Mouse (Mus musculus) liver, embryonic 13.5 days (tissue): ENCODE results near the gene Hoxb3. TPM values are rescaled to one million over a fixed set of nuclear protein-coding genes. Genes with fewer than 3 reads are reported as not detected.

Source experiments
- ATAC-seq: fragments of 200-750 bp; cut with Nextera tagmentation; 2 replicates; pipeline ENCODE4 v1.8.0; 2017; ENCODE audit warnings: low read depth, mild to moderate bottlenecking, moderate number of reproducible peaks, moderate library complexity
- DNase-seq: peaks from one replicate; pipeline ENCODE4 v3.0.0; 2022
- H3K27ac ChIP-seq: fragments of 300-500 bp; sonication (generic); 2 replicates; pipeline ENCODE4 v1.5.1; 2015; ENCODE audit warnings: moderate library complexity, mild to moderate bottlenecking, inconsistent platforms
- H3K27me3 ChIP-seq: fragments of 300-500 bp; sonication (generic); 2 replicates; pipeline ENCODE4 v1.6.1; 2015; ENCODE audit warnings: mild to moderate bottlenecking, inconsistent platforms
- H3K36me3 ChIP-seq: fragments of 300-500 bp; sonication (generic); 2 replicates; pipeline ENCODE4 v1.6.1; 2015; ENCODE audit warnings: mild to moderate bottlenecking, inconsistent platforms
- H3K4me1 ChIP-seq: fragments of 300-500 bp; sonication (generic); replicated peaks from 2 replicates; pipeline ENCODE4 v1.6.1; 2015; ENCODE audit warnings: inconsistent platforms
- H3K4me2 ChIP-seq: fragments of 300-500 bp; sonication (generic); 2 replicates; pipeline ENCODE4 v1.6.1; 2015; ENCODE audit warnings: inconsistent platforms, mild to moderate bottlenecking, moderate library complexity
- H3K4me3 ChIP-seq: fragments of 300-500 bp; sonication (generic); replicated peaks from 2 replicates; pipeline ENCODE4 v1.5.1; 2015; ENCODE audit warnings: mild to moderate bottlenecking, inconsistent platforms
- H3K9ac ChIP-seq: fragments of 300-500 bp; sonication (generic); 2 replicates; pipeline ENCODE4 v1.6.1; 2015; ENCODE audit warnings: mild to moderate bottlenecking, inconsistent platforms
- H3K9me3 ChIP-seq: fragments of 300-500 bp; sonication (generic); replicated peaks from 2 replicates; pipeline ENCODE4 v1.6.1; 2016; ENCODE audit warnings: inconsistent platforms
- WGBS: fragments of 180-500 bp; shearing (Covaris S2); methylation state at CpG from one replicate; pipeline ENCODE4 v1.1.7; 2015; ENCODE audit not compliant: insufficient replicate concordance; 5-methylcytosine and 5-hydroxymethylcytosine counted together
- polyA plus RNA-seq: library from polyadenylated mRNA; unstranded; fragments of >200 nt; fragmentation: Nextera tagmentation; extraction: Ambion mirVana; gene quantifications from 2 replicates; pipeline ENCODE4 v1.2.1, GENCODE M21; 2015

Hoxb3 gene
- polyA plus RNA-seq, 1 experiment from 2014 or later: 0.13 TPM

DNA sequence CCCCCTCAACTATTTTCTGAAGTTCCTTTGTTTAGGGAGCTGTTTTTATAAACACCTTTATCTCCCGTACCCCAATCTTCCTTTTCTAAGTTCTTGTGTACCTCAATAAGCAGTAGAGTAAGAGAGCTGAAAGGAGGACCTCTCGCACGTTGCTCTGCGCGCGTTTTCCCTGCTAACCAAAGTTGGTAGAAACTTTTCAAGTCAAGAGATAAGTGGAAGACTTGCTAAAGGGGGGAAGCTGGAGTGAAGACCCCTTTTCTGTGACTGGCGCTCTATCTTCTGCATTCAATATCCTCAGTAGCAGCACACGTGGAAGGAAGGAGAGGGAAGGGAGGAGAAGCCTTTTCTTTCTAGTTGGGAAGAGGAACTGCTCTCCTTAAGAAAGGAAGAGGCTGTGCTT lies 1.8 kb downstream of the Hoxb3 start:
- Histone ChIP-seq H3K4me3 (no peak overlapping the region), H3K4me2 (no peak overlapping the region)
- DNase-seq: no peak

DNA sequence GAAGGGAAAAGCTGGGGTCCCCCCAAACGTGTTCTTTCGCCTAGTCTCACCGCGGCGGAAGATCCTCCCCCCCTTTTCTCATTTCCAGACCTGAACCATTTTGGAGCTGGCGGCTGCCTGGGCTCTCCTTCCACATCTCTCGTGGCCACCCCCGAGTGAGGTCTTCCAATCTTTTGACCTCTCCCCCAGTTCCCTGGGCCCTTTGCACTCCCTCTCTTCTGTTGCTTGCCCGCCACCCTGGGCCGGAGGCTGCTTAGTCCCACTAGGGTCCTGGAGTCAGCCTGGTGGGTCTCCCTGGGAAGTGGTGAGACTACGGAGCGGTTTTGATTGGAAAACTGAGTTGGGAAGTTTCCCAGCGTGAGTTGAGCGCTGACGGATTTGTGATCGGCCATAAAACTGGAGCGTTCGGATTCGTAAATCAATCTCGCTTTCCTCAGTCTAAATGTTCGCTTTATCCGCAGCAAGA lies 2.7 kb downstream of the Hoxb3 start:
- H3K36me3 ChIP-seq: no peaks in the 10 kb centered on the region
- 42% methylated on average over 22 of the region's 22 CpGs for WGBS
- no peak for ATAC-seq
- H3K4me2 ChIP-seq: peak overlapping the region; percentile 23; the same call in 1 of the 2 replicates
- no peaks in the 10 kb centered on the region for H3K9me3 ChIP-seq
- H3K27ac ChIP-seq: no peak overlapping the region
- H3K9ac ChIP-seq: 0 out of 2 replicates have a peak overlapping the region, but pooled peaks have one; percentile 13
- H3K4me1 ChIP-seq: no peaks in the 10 kb centered on the region
- H3K4me3 ChIP-seq: no peak overlapping the region
- DNase-seq: no peak
- H3K27me3 ChIP-seq: peaks cover 96% of the 10 kb centered on the region

More for the DNA sequence above, 1.8 kb downstream of the Hoxb3 start:
- peaks cover 96% of the 10 kb centered on the region for H3K27me3 ChIP-seq
- H3K27ac ChIP-seq: no peak overlapping the region
- H3K4me1 ChIP-seq: no peaks in the 10 kb centered on the region
- H3K36me3 ChIP-seq: no peaks in the 10 kb centered on the region
- H3K9ac ChIP-seq: no peak overlapping the region
- WGBS: 28% methylated on average over 8 of the region's 8 CpGs
- H3K9me3 ChIP-seq: no peaks in the 10 kb centered on the region
- no peak for ATAC-seq

DNA sequence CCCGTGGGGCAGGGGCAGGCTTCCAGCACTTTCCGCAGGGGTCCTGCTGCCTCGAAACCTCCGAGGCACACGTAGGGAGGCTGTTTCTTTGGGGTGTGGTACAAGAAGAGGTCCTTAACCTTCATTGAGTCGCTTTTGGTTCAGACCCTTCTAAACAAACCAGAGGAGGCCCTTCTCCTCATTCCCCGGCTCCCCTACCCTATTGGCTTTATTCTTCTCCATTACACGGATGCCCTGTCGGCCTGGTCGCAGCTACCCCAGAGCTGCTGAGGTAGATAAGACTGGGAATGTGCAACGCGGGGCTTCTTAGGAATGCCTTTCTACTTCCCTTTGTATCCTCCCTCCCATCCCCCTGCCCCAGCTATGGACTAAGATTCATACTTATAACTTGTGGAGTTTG lies 3.6 kb downstream of the Hoxb3 start:
- 33% methylated on average over 12 of the region's 12 CpGs for WGBS
- 0 out of 2 replicates have a peak, but pooled peaks cover under 1% of the 10 kb centered on the region for H3K4me1 ChIP-seq
- no peaks in the 10 kb centered on the region for H3K36me3 ChIP-seq
- H3K27me3 ChIP-seq: peaks cover 97% of the 10 kb centered on the region
- H3K9ac ChIP-seq: no peak overlapping the region
- H3K27ac ChIP-seq: no peak overlapping the region
- ATAC-seq (no peak), DNase-seq (no peak)
- H3K4me3 ChIP-seq: no peak overlapping the region
- no peaks in the 10 kb centered on the region for H3K9me3 ChIP-seq
- H3K4me2 ChIP-seq: no peak overlapping the region

DNA sequence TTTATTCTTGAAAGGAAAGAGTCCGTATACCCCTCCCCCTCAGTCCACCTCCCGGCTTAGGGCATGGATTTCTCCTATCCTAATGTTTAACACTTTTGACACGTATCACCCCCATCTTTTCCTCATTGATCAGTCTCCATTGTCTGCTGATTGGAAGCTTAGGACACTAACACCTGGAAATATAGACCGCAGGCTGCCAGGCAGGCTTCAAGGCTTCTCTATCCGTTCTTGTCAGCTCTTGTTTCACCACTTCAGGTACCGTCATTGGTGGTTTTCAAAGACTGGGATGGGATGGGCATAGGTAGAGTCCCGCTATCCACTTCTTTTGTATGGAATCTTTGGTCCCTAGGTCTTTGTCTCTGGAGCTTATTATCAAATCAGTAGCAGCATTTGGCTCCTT lies 4.0 kb downstream of the Hoxb3 start:
- DNase-seq: no peak
- peaks cover 97% of the 10 kb centered on the region for H3K27me3 ChIP-seq
- H3K36me3 ChIP-seq: no peaks in the 10 kb centered on the region

DNA sequence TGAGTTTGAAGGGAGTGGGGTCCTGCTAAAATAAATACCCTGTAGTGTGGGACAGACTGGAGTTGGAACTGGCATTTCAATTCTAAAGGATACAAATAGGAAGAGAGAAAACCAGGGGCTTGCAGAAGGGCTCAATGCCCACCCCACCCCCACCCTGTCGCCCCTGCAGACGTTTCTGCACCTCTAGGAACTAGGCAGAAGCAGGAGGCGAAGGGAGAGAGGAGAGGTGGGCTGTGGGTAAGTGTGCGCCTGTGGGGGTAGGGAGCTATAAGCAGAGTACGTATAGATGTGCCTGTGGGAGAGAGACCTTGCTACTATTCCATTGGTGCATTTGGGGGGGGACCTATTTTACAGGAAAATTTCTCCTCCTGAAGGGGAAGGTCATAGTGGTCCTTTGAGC lies 4.6 kb downstream of the Hoxb3 start:
- peaks cover 97% of the 10 kb centered on the region for H3K27me3 ChIP-seq
- H3K4me2 ChIP-seq: no peak overlapping the region

More for the DNA sequence above, 4.0 kb downstream of the Hoxb3 start:
- ATAC-seq: no peak
- Histone ChIP-seq H3K4me1 (0 out of 2 replicates have a peak, but pooled peaks cover 4% of the 10 kb centered on the region), H3K27ac (no peak overlapping the region), H3K4me2 (no peak overlapping the region), H3K4me3 (no peak overlapping the region), H3K9me3 (no peaks in the 10 kb centered on the region), H3K9ac (no peak overlapping the region)
- 43% methylated on average over 7 of the region's 7 CpGs for WGBS

DNA sequence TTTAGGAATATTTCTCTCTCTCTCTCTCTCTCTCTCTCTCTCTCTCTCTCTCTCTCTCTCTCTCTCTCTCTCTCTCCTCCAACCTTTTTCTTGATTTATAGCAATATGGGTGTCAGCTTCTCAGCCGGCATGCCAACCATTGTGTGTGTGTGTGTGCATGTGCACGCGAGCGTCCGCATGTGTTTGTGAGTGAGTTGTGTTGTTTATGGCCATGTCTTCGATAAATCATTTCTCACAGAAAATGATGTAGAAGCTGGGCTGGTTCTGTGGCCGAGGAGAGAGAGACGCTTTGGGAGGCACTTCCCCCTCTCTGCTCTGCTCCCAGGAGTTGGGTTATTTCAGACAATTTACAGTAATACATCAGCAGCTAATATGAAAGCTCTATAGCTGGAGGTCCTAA lies 5.5 kb downstream of the Hoxb3 start:
- H3K4me3 ChIP-seq: no peak overlapping the region
- H3K27me3 ChIP-seq: peaks cover 97% of the 10 kb centered on the region
- H3K4me2 ChIP-seq: no peak overlapping the region
- H3K9ac ChIP-seq: no peak overlapping the region
- H3K9me3 ChIP-seq: no peaks in the 10 kb centered on the region
- H3K27ac ChIP-seq: no peak overlapping the region
- no peaks in the 10 kb centered on the region for H3K36me3 ChIP-seq
- no peak for DNase-seq
- 0 out of 2 replicates have a peak, but pooled peaks cover 4% of the 10 kb centered on the region for H3K4me1 ChIP-seq
- ATAC-seq: no peak
- WGBS: 33% methylated on average over 8 of the region's 8 CpGs

More for the DNA sequence above, 4.6 kb downstream of the Hoxb3 start:
- Histone ChIP-seq H3K9me3 (no peaks in the 10 kb centered on the region), H3K36me3 (no peaks in the 10 kb centered on the region), H3K27ac (no peak overlapping the region), H3K4me3 (no peak overlapping the region), H3K9ac (no peak overlapping the region), H3K4me1 (0 out of 2 replicates have a peak, but pooled peaks cover 4% of the 10 kb centered on the region)
- DNase-seq (no peak), ATAC-seq (no peak)
- 36% methylated on average over 5 of the region's 5 CpGs for WGBS

DNA sequence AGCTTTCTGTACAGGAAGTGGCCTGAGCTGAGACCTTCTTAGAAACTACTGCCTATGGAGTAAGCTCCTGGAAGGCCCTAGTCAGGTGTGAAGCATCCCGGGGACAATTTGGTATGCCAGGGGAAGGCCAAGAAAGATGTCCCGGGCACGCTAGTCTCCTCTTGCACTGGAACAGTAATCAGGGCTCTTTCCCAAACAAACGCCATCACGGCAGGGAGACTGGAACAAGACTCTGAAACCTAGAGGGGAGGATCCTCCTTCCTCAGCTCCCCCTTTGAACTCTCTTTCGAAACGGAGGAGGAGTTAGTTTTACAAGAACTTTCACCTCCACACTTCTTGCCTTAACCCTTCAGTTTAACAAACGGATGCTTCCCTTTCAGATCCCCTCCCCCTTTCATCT lies 9.0 kb downstream of the Hoxb3 start:
- H3K4me1 ChIP-seq: 0 out of 2 replicates have a peak, but pooled peaks cover 4% of the 10 kb centered on the region
- 10% methylated on average over 8 of the region's 8 CpGs for WGBS
- no peak overlapping the region for H3K9ac ChIP-seq
- peaks cover 98% of the 10 kb centered on the region for H3K27me3 ChIP-seq
- H3K9me3 ChIP-seq: no peaks in the 10 kb centered on the region
- no peak overlapping the region for H3K27ac ChIP-seq
- no peak overlapping the region for H3K4me3 ChIP-seq
- no peaks in the 10 kb centered on the region for H3K36me3 ChIP-seq
- no peak overlapping the region; the same call in 1 of the 2 replicates for H3K4me2 ChIP-seq
- ATAC-seq (no peak), DNase-seq (no peak)

DNA sequence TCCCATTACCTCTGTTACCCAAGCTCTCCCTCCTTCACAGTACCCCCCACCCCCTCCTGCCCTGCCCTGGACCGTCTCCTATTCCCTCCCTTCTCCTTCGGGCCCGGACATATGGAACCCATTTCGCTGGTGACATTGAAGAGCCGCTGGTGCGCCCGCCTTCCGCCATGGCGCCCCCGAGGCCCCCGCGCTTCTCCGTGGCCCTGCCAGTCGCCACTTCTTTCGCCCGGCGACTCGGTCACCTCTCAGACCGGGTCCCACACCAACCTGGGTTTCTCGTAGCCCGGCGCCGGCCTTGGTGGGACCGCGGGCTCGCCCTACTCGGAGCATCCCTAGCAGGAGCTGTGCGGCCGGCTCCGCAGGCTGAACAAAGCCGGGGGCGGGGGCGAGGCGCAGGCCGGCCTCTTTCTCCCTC lies 9.5 kb downstream of the Hoxb3 start:
- no peak overlapping the region; the same call in 1 of the 2 replicates for H3K9ac ChIP-seq
- peaks cover 98% of the 10 kb centered on the region for H3K27me3 ChIP-seq
- no peak for DNase-seq
- H3K4me2 ChIP-seq: peak overlapping the region; percentile 41
- 0 out of 2 replicates have a peak, but pooled peaks cover 4% of the 10 kb centered on the region for H3K4me1 ChIP-seq
- H3K9me3 ChIP-seq: no peaks in the 10 kb centered on the region
- peak overlapping the region; percentile 27 for H3K4me3 ChIP-seq
- H3K27ac ChIP-seq: 0 out of 2 replicates have a peak overlapping the region, but pooled peaks have one; percentile 21
- H3K36me3 ChIP-seq: no peaks in the 10 kb centered on the region
- no peak for ATAC-seq
- 10% methylated on average over 35 of the region's 35 CpGs for WGBS

DNA sequence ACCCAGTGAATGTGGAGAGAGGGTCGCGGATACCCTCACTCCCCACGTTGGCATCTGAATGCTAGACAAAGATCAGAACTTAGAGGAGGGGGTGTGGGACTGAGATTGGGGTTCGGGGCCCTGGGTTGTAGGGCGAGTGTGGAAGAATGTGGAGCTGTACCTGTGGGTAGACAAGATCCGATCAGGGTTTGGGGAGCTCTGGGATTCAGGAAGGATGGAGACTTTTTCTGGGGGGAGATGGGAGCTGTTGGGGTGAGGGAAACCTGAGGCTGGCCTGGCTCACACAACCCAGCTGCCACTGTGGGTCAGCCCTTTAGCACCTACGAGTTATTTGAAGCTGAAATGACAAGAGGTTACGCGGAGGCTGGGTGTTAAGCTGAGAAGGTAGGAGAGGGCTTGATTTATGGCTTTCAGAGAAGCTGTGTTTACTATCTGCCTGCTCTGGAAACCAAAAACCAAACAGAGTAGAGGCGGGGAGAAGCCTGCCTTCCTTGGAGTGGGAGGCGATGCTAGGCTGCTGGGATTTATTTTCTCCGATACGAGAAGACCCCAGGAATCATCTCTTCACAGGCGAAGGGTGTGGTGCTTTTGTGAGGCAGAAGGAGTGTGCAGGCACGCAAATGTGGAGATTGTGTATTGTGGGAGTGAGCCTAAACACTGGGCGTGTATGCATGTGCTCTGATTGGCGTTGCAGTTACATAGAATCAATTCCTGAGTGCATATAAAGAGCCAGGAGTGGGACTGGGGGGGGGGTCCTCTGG lies 10.3 kb downstream of the Hoxb3 start:
- H3K9ac ChIP-seq: 0 out of 2 replicates have a peak overlapping the region, but pooled peaks have one; percentile 9
- ATAC-seq (no peak), DNase-seq (no peak)
- H3K27ac ChIP-seq: peak overlapping the region; percentile 21; the same call in 1 of the 2 replicates
- WGBS: 33% methylated on average over 17 of the region's 17 CpGs
- no peaks in the 10 kb centered on the region for H3K9me3 ChIP-seq
- no peaks in the 10 kb centered on the region for H3K36me3 ChIP-seq
- peak overlapping the region; percentile 41 for H3K4me2 ChIP-seq
- peak overlapping the region; percentile 27; the same call in 1 of the 2 replicates for H3K4me3 ChIP-seq
- H3K4me1 ChIP-seq: 0 out of 2 replicates have a peak, but pooled peaks cover 4% of the 10 kb centered on the region
- peaks cover 98% of the 10 kb centered on the region for H3K27me3 ChIP-seq

DNA sequence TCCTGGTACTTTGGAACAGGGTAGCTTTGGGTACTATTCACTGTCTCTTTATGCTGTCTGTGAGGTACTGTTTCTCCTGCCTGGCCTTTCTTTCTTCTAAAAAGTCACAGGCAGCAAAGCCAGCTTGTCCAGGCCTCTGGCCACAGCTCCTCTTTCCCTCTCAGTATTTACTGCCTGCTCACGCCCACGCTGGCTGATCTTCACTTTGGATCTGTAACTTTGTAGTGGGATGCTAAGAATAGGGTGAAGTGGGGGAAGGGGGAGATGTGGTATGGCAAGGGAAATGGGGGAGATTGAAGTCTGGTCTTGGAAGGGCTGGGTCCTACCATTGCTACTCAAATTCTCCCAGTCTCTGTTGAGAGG lies 10.9 kb downstream of the Hoxb3 start:
- Histone ChIP-seq H3K36me3 (no peaks in the 10 kb centered on the region), H3K4me1 (0 out of 2 replicates have a peak, but pooled peaks cover 7% of the 10 kb centered on the region), H3K27me3 (peaks cover 98% of the 10 kb centered on the region), H3K4me3 (no peak overlapping the region), H3K9ac (0 out of 2 replicates have a peak overlapping the region, but pooled peaks have one; percentile 9), H3K9me3 (no peaks in the 10 kb centered on the region), H3K4me2 (no peak overlapping the region), H3K27ac (0 out of 2 replicates have a peak overlapping the region, but pooled peaks have one; percentile 13)
- DNase-seq (no peak), ATAC-seq (no peak)
- WGBS: 44% methylated on average over 2 of the region's 2 CpGs

DNA sequence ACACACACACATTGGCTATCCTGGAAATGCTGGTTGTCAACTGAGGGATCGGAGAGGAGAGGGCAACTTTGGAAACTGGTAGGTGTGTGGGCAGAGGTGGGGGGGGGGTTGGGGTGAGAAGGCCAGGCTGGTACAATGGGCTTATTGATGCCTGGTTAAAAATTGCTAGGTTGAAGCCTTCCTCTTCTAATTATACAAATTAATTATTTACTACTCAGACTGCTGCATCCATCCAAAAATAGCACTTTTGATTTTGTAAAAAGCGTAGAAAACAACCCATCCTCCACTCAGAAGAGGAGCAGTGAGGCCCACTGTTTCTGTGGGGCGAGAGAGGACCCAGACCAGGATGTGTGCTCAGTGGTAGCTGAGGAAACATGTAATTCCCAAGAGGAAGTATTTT lies 11.9 kb downstream of the Hoxb3 start:
- Histone ChIP-seq H3K27ac (no peak overlapping the region), H3K4me2 (no peak overlapping the region), H3K27me3 (peaks cover 100% of the 10 kb centered on the region), H3K4me1 (0 out of 2 replicates have a peak, but pooled peaks cover 8% of the 10 kb centered on the region), H3K4me3 (no peak overlapping the region), H3K9ac (no peak overlapping the region), H3K9me3 (no peaks in the 10 kb centered on the region), H3K36me3 (no peaks in the 10 kb centered on the region)
- 46% methylated on average over 3 of the region's 3 CpGs for WGBS
- DNase-seq (no peak), ATAC-seq (no peak)
